Mouse (Mus musculus) small intestine, adult 2 months (tissue): ENCODE measurements around the gene Cdipt. TPM values are rescaled to one million over a fixed set of nuclear protein-coding genes. Genes with fewer than 3 reads are reported as not detected.
A peak's percentile ranks its signal among the peaks of the same experiment; 100 is the strongest.

Experiments used
- H3K27ac ChIP-seq: fragments of 200-500 bp; 2 replicates; pipeline ENCODE4 v1.5.1; 2012; ENCODE audit warnings: low read depth, low read length, control low read depth, inconsistent platforms; ENCODE audit not compliant: insufficient read depth
- H3K27me3 ChIP-seq: fragments of 200-500 bp; 2 replicates; pipeline ENCODE4 v1.6.1; 2012; ENCODE audit warnings: mild to moderate bottlenecking, moderate library complexity, low read length, inconsistent platforms; ENCODE audit not compliant: control insufficient read depth, insufficient read depth
- H3K36me3 ChIP-seq: fragments of 200-500 bp; 2 replicates; pipeline ENCODE4 v1.6.1; 2012; ENCODE audit warnings: mild to moderate bottlenecking, low read length, control low read depth, inconsistent platforms; ENCODE audit not compliant: control insufficient read depth, insufficient read depth
- H3K4me1 ChIP-seq: fragments of 200-500 bp; 2 replicates; pipeline ENCODE4 v1.6.1; 2012; ENCODE audit warnings: low read length, inconsistent platforms, mixed read lengths; ENCODE audit not compliant: control insufficient read depth, insufficient read depth, insufficient read length
- H3K4me3 ChIP-seq: fragments of 200-500 bp; 2 replicates; pipeline ENCODE4 v1.5.1; 2012; ENCODE audit warnings: low read depth, mild to moderate bottlenecking, control low read depth, inconsistent platforms, low read length, moderate library complexity
- CTCF ChIP-seq: fragments of 200-500 bp; IDR thresholded peaks from 2 replicates; pipeline ENCODE4 v1.5.1; 2012; ENCODE audit warnings: low read depth, mild to moderate bottlenecking, control low read depth, inconsistent platforms, low read length, moderate library complexity, mixed read lengths; ENCODE audit not compliant: insufficient replicate concordance, insufficient read length; ENCODE audit errors: extremely low read depth
- POLR2A ChIP-seq: fragments of 200-500 bp; IDR thresholded peaks from 2 replicates; pipeline ENCODE4 v1.6.1; 2012; ENCODE audit warnings: low read depth, mild to moderate bottlenecking, control low read depth, inconsistent platforms, low read length, moderate library complexity
- WGBS: fragments of 180-500 bp; shearing (Covaris S2); methylation state at CpG from one replicate; pipeline ENCODE4 v1.1.7; 2018; 5-methylcytosine and 5-hydroxymethylcytosine counted together
- polyA plus RNA-seq: library from polyadenylated mRNA; depleted of rRNA; stranded (reverse); fragments of >200 nt; gene quantifications from 2 replicates; pipeline ENCODE4 v1.2.3, GENCODE M21; 2012

Cdipt gene
- polyA plus RNA-seq, 1 experiment = 467 TPM

GRCm38 (mm10) chr7:126952646-126953045 is 23.1 kb upstream of the Cdipt start:
- Histone ChIP-seq H3K27ac (no peak overlapping the region), H3K4me1 (peaks cover 5% of the 10 kb centered on the region), H3K36me3 (no peaks in the 10 kb centered on the region), H3K27me3 (peaks cover 19% of the 10 kb centered on the region), H3K4me3 (no peak overlapping the region)
- TF ChIP-seq CTCF = no peak
- TF ChIP-seq POLR2A = no peak
- 5% methylated on average over 8 of the region's 8 CpGs for WGBS

- no peak for TF ChIP-seq POLR2A
- no peak for TF ChIP-seq CTCF
- no peaks in the 10 kb centered on the region for H3K36me3 ChIP-seq
- no peaks in the 10 kb centered on the region; the same call in 1 of the 2 replicates for H3K4me1 ChIP-seq
- H3K27ac ChIP-seq = no peak overlapping the region
- 49% methylated on average over 3 of the region's 3 CpGs for WGBS
- peaks cover 14% of the 10 kb centered on the region for H3K27me3 ChIP-seq
- H3K4me3 ChIP-seq = no peak overlapping the region
Measured at GRCm38 (mm10) chr7:126955125-126955524, 20.6 kb upstream of the Cdipt start.

GRCm38 (mm10) chr7:126959780-126960179 is 15.9 kb upstream of the Cdipt start:
- Histone ChIP-seq H3K27ac (no peak overlapping the region), H3K4me1 (no peaks in the 10 kb centered on the region; the same call in 1 of the 2 replicates), H3K36me3 (no peaks in the 10 kb centered on the region), H3K27me3 (no peaks in the 10 kb centered on the region), H3K4me3 (no peak overlapping the region)
- 32% methylated on average over 9 of the region's 9 CpGs for WGBS
- TF ChIP-seq POLR2A (no peak), CTCF (no peak)

- H3K4me1 ChIP-seq = no peaks in the 10 kb centered on the region; the same call in 1 of the 2 replicates
- TF ChIP-seq CTCF (no peak), POLR2A (no peak)
- H3K36me3 ChIP-seq = no peaks in the 10 kb centered on the region
- no peaks in the 10 kb centered on the region for H3K27me3 ChIP-seq
- 89% methylated on average over 5 of the region's 5 CpGs for WGBS
- H3K4me3 ChIP-seq = no peak overlapping the region
- no peak overlapping the region for H3K27ac ChIP-seq
Measured at GRCm38 (mm10) chr7:126961095-126961494, 14.6 kb upstream of the Cdipt start.

- no peaks in the 10 kb centered on the region for H3K36me3 ChIP-seq
- 92% methylated on average over 4 of the region's 4 CpGs for WGBS
- no peaks in the 10 kb centered on the region; the same call in 1 of the 2 replicates for H3K4me1 ChIP-seq
- H3K27me3 ChIP-seq = no peaks in the 10 kb centered on the region
- no peak overlapping the region for H3K27ac ChIP-seq
- H3K4me3 ChIP-seq = no peak overlapping the region
- TF ChIP-seq POLR2A = no peak
- TF ChIP-seq CTCF = no peak
Measured at GRCm38 (mm10) chr7:126961965-126962364, 13.7 kb upstream of the Cdipt start.

- no peaks in the 10 kb centered on the region for H3K36me3 ChIP-seq
- H3K4me3 ChIP-seq = no peak overlapping the region
- H3K27me3 ChIP-seq = no peaks in the 10 kb centered on the region
- H3K27ac ChIP-seq = no peak overlapping the region
- peak; percentile 64; the same call in 1 of the 2 replicates for TF ChIP-seq CTCF
- no peak for TF ChIP-seq POLR2A
- WGBS = 38% methylated on average over 19 of the region's 19 CpGs
- H3K4me1 ChIP-seq = no peaks in the 10 kb centered on the region; the same call in 1 of the 2 replicates
Measured at GRCm38 (mm10) chr7:126963548-126964286, 12.0 kb upstream of the Cdipt start.

- Histone ChIP-seq H3K27ac (no peak overlapping the region), H3K4me3 (no peak overlapping the region), H3K27me3 (no peaks in the 10 kb centered on the region), H3K36me3 (no peaks in the 10 kb centered on the region), H3K4me1 (no peaks in the 10 kb centered on the region)
- TF ChIP-seq POLR2A (no peak), CTCF (no peak)
- WGBS = 18% methylated on average over 3 of the region's 3 CpGs
Measured at GRCm38 (mm10) chr7:126965568-126965967, 10.1 kb upstream of the Cdipt start.

- no peaks in the 10 kb centered on the region for H3K4me1 ChIP-seq
- H3K36me3 ChIP-seq = no peaks in the 10 kb centered on the region
- H3K27ac ChIP-seq = no peak overlapping the region
- H3K4me3 ChIP-seq = no peak overlapping the region
- WGBS = 83% methylated on average over 6 of the region's 6 CpGs
- no peaks in the 10 kb centered on the region for H3K27me3 ChIP-seq
- TF ChIP-seq POLR2A (no peak), CTCF (no peak)
Measured at GRCm38 (mm10) chr7:126967361-126967760, 8.4 kb upstream of the Cdipt start.
